Mouse (Mus musculus): Measurements from ENCODE around the gene Rere.

DNA sequence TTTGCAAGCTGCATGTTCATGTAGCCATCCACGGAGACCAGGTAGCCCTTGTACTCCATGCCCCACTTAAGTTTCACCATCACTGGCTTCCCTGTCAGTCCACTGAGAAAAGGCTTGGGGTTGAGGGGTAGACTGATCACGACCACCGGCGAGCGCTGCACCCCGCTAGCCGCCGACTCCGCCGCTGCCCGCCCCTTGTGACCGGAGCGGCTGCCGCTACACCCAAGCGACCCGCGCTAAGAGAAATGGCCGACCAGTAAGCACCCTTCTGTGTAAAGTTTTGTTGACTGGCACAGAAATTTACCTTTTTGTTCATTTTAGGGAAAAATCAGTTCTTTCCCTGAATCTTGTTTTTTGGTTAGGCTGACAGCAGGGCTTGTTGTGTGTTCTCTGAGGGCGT, 33.9 kb downstream of the Rere start:
- TF ChIP-seq POLR2A (IDR thresholded peaks at IDR 0.05; ENCODE audit: borderline replicate concordance, control insufficient read depth, low read depth, low read length) = no peak
- no peak for TF ChIP-seq CTCF (IDR thresholded peaks at IDR 0.05; ENCODE audit: control insufficient read depth, insufficient read depth, low read length)

Data from bone marrow, adult 2 months (tissue).